Mouse (Mus musculus): Measurements from ENCODE around the gene Cdh13.

DNA sequence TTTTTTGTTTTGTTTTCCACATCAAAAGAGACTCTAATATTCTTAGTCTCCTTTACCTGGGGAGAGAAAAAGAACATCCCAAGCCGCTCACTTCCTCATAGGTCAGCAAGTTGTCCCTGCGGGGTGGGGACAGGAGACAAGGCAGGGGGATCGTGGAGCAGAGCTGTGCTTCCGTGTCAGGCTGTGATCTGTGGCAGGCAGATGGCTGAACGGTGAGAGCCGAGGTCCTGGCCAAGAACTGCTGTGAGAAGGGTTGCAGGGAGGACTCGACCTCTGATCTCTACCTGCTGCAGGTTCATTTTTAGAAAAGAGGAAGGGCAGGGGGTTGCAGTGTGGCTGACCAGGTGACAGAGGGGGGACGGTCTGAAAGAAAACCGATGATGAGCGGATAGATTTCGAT lies 749.9 kb downstream of the Cdh13 start:
- TF ChIP-seq POLR2A (IDR thresholded peaks at IDR 0.05; ENCODE audit: extremely low read depth, insufficient read depth, low read length) (no peak), CTCF (IDR thresholded peaks at IDR 0.05; ENCODE audit: extremely low read depth, insufficient read depth, low read length) (no peak)

Measured in cortical plate, adult 2 months (tissue).